Mouse (Mus musculus) c-Kit-positive CD71-positive TER-119-positive erythroid progenitor cells, embryonic 14.5 days (primary cell): ENCODE data around the gene Rsph1.

Source experiments
- DNase-seq: peaks from one replicate; pipeline ENCODE4 v3.0.0-alpha.2; 2013; ENCODE audit warnings: low spot score

Rsph1 gene

DNA sequence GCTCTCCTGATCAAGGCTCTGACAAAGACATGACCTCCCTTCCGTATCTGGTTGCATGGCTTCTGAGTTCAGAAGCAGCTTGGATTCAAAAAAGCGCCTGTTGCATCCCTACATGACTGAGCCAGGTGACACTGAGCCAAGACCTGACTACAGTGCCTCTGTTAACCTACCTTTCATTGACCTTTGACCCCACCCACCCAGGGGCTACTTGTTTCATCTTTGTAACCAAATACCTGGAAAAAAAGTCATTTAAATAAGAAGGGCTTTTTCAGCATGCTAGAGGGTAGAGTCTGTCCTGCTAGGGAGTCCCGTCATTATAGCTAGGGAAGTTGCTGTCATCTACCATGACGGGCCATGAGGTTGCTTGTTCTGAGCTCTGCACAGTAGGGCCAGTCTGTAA, 26.2 kb upstream of the Rsph1 start:
- no peak for DNase-seq

DNA sequence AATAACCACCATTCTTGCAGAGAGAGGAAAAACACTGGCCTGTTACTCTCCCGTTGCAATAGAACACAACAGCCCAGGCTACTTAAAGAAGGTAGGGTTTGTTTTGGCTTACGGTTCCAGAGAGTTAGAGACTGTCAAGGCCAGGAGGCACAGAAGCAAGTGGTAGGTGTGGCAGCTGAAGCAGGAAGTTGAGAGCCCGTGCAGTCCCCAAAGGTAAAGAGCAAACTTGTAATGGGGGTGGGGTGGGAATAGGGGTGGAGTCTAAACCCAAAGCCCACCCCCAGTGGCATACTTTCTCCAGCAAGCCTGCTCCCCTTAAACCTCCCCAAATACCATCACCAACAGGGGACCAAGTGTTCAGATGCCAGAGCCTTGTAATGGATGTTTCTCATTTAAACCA, 23.6 kb upstream of the Rsph1 start:
- DNase-seq: no peak

DNA sequence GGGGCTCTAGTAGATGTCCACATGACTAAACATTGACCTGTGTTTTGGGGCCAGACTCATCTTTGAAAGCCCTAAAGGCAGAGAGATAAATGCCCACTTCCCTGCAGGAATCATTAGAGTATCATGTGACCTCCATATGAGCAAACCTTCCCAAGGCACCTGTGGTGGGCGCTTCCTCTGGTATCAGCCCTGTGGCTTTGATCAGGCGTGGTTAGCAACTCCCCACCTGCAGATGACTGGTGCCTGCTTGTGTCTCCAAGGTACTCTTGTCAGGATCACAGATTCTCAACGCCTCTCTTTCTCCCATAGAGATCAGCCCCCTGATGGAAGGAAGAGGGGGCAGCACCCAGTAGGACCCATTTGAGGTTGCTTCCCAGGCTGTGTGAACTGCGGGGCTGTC, 22.8 kb upstream of the Rsph1 start:
- DNase-seq: no peak

DNA sequence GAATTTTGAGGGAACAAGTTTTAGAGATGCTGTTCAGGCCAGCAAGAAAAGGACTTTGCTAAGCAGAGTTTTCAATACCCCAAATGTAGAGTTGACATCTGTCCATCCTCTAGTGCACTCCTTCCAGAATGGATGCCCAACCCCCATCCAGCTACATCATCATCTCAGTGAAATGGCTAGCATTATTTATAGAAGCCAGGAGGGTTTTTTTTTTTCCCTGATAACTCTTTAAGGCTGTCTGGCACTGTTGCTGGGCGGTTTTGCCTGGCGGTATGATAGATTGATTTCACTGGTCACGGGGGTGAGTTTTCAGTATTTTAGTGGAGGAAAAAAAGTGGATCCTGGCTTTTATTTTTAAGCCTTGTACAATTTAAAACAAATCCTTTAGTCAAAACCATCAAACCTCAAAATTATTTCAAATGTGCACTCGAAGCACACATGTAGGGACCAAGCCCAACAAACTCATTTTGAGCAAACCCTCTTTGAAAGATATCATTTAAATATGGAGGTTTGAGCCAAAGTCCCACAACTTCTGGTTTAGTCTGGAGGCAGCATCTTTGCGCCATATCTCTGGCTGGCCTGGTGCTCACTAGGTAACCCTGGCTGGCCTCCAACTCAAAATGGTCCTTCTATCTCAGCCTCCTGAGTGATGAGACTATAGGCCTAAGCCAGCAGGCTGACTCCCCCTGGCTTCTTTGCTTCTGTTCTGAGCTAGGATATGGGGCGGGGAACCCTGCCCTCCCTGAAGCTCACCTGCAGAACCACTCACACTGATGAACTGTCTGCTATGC, 21.4 kb upstream of the Rsph1 start:
- no peak for DNase-seq

DNA sequence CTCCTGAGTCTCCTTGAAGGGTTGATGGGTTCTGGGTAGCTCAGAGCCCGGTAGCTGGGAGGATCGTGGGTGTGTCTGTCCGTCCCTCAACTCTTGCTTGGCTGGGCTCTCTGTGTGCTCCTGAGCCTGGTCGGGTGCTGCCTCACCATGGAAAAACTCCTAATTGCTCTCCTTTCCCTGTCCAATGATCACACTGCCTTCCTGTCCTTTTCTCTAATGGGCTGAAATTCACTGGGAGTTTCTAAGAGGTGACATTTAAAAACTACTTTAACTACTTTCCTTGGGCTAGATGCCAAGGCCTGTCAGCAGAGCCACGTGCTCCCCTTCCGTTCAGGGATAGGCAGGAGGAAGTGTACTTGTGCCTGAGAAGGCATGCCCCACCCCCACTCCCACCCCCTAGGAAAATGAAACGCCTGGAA, 20.3 kb upstream of the Rsph1 start:
- DNase-seq: no peak

DNA sequence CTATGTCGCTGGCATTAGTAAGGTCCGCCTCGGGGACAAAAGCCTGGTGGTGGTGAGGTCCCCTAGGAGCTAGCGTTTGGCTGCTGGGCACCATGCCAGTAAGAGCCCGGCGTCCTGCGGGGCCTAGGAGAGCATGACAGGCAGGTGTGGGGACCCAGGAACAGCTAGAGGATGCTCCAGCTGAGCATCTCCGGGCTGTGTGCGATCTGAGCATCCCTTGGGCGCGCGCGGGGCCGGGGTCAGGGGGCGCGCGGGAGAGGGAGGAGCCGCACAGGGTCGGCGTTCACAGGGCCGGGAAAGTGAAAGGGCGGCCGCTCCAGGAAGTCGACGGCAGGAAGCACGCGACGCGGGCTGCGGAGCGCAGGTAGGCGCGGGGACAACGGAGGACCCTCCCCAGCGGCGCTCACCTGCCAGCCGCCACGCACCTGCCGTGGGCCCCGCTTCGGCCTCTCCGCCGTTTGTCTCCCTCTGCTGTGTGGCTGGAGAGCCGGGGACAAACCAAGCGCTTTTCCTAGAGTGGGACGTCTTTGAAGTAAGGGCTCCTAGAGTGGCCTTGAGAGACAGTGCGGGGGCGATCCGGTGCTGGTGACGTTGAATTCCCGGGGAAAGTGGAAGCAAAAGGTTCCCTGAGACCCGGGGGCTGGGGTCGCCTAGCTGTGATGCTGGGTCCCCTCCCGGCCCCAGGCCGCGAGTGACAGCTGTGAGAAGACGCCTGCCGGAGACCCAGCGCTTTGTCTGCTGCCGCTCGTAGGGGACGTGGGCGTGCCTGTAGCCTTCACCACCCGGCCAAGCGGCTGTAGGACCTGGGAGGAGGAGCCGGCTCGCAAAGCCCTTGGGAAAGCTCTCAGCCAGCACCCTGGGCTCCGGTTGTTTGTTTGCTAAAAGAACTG, 19.0 kb upstream of the Rsph1 start:
- DNase-seq: peak; percentile 54

DNA sequence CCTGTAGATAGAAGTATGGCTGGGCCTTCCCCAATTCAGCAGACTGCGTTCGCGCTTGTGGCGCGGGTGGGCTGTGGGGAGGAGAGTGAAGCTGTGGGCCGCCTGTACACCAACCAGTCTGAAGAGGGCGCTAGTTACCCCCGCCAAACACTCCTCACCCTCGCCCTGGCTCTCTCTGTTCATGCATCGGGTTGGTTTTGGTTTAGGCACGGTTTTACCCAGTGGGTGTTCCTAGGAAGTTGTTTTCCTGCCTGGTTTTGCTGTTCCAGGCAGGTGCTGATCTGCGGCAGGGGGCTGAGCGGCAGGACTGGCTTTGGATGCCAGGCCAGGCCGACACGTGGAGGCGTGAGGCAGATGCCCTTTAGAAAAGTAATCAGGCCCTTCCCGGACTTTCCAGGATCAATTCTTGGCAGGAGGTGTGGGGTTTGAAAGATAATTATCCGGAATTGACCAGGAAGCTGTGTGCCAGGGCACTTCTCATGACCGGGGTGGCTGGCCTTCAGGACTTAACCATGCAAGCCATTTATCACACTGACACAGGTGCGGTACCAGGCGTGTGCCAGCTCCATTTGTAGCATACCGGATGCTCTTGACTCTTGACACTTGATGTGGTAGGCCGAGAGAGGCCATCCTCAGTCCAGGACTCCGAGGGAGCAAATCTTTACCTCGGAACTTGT, 18.2 kb upstream of the Rsph1 start:
- DNase-seq: peak; percentile 54

DNA sequence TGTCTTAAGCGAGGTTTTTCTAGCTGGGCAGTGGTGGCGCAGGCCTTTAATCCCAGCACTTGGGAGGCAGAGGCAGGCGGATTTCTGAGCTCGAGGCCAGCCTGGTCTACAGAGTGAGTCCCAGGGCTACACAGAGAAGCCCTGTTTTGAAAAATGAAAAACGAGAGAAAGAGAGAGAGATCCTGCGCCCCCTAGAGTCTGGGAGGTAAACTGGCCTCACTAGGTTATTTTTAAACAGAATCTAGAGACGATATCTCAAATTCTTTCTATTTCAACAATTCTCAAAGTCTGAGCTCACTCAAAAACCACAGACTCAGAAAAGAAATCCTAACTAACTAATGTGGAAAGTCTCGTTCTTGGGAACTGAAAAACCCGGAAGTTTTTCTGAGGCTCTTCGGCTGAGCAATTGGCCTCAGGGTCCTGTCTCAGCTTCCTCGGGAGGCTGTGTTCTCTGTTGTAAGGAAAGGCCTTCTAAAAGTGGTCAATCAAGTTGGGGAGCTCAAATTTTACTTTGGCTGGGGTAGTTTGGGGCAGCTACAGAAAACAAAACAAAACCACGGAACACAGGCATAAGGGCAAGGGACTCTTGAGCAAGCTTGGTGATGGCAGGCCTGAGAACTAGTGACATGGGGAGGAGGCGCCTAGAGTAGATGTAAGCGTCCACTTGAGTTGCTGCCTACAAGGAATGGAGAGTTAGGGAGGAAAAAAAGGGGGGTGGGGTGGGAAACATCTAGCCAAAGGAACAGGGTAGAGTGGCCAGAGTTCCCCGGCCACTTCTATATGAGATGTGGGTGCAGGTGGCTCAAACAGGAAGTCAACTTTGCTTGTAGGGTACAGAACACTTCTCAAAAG, 17.4 kb upstream of the Rsph1 start:
- DNase-seq: peak; percentile 54

DNA sequence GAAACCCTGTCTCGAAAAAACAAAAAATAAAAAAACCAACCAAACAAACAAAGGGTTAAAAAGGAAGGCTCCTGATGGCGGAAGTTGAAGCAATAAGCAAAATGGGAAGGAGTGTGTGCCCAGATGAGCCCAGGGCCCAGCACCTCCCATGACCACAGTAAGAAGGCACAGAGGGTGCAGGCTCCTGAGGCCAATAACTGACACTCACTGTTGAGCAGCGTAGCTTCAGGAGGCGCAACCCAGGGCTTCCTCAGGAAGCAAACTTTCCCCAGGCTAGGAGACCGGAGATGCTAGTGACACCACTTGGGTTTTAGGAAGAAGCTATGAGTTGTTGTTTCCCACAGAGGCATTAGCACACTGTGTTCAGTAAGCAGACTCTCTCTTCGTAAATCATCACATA, 13.7 kb upstream of the Rsph1 start:
- DNase-seq: no peak

DNA sequence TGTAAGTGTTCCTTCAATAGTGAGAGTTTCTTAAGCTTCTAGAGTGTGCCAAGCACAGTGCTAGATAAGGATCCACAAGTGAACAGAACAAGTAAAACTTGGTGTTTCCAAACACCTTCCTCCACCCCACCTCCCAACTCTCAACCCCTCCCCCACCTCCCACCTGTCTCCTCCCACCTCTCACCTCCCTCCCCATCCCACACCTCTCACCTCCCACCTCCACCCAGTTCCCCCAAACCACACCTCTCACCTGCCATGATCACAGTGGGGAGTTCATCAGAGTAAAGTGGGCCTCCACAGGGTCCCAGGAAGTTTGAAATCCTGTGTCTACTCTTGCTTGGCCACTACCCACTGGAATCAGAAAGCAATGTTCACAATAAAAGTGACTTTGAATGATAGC, 13.1 kb upstream of the Rsph1 start:
- DNase-seq: no peak

DNA sequence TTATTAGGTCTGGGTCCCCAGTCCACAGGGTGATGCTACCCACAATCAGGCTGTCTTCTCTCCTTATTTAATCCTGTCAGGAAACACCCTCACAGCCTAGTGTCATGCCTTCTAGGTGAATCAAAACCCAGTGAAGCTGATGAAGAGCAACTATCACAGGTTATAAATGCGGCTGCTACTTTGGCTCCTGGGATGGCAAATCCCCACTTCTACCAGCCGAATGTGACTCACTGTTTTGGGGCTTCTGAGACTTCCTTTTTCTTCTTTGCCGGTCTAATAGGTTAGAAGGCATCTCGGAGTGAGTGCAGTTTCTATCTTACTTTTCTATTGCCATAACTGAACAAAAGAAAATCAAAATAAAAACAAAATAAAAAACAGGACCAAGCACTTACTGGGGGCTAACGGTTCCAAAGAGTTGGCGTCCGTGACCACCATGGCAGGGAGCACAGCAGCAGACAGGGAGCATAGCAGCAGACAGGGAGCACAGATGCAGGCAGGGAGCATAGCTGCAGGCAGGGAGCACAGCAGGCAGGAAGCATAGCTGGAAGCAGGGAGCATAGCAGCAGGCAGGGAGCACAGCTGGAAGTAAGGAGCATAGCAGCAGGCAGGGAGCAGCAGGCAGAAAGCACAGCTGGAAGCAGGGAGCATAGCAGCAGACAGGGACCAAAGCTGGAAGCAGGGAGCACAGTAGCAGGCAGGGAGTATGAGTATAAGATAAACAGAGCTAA, 12.0 kb upstream of the Rsph1 start:
- DNase-seq: no peak

DNA sequence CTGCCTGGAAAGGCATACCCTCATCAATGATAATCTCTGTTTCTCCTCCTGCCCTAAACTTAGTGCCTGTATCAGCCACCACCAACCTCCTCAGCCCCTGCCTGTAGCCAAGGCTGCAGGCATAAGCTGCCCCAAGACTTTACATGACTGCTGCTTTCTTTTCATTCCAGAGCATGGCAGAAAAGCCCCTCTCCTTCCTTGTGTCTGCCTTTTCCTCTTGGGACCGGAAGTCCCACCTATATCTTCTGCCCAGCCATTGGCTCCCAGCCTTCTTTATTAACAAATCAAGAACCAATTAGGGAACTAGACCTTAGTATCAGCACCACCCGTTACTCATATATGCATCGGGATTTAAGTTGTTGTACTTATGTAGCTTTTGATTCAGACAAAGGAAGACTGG, 10.0 kb upstream of the Rsph1 start:
- no peak for DNase-seq

DNA sequence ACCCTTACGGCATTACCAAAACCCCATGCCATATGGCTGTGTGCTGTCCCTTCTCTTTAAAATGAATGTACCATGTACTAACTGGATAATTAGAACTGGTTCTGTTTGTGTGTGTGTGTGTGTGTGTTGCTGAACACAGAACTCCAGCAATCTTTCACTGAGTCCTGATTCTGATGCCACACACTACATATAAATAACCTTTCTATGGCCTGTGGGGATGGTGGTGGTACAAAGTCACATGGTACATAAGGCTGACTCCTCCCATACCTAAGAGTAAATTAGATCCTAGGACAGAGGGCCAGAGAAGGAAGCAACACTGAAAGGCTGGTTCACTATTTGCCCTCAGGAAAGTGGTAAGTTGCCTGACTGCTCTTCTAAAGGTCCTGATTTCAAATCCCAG, 9.3 kb upstream of the Rsph1 start, which contains the start of gene Slc37a1:
Slc37a1 (plus strand) TSS at position 301 of the 400 bp plus-strand sequence.
- no peak for DNase-seq

DNA sequence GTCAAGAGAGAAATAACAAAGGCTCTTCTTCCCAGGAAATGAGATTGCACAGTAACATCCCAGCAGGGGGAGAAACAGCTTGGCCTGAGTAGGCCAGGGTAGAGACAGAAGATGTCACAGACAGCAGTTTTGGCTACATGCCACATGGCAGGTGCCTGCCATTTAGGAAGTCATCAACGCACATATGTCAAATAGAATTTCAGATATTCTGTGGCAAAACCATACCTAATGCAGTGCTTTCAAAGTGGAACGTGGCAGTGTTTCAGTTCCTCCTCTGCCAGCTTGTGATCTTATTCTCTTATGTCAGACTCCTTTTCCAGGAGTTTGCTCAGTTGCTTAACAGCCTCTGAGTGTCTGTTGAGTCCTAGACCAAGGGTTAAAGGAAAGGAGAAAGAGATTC, 8.7 kb upstream of the Rsph1 start:
- no peak for DNase-seq

DNA sequence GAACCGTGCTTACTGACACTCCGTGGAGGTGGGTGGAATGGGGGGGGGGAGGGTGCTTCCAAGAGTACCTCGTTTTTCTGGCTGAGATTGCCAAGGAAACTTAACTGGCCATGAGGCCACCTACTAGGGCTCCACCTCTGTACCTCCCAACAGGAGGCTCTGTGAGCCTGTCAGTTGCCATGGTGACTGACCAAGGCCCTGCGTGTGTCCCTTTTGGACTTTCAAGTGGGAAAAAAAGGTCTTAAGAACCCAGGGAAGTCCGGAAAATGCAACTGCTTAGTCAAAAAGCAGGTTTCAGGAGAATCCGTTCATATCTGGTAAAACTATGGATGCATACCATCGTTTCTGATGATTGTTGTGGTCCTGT, 5.5 kb upstream of the Rsph1 start:
- DNase-seq: no peak

DNA sequence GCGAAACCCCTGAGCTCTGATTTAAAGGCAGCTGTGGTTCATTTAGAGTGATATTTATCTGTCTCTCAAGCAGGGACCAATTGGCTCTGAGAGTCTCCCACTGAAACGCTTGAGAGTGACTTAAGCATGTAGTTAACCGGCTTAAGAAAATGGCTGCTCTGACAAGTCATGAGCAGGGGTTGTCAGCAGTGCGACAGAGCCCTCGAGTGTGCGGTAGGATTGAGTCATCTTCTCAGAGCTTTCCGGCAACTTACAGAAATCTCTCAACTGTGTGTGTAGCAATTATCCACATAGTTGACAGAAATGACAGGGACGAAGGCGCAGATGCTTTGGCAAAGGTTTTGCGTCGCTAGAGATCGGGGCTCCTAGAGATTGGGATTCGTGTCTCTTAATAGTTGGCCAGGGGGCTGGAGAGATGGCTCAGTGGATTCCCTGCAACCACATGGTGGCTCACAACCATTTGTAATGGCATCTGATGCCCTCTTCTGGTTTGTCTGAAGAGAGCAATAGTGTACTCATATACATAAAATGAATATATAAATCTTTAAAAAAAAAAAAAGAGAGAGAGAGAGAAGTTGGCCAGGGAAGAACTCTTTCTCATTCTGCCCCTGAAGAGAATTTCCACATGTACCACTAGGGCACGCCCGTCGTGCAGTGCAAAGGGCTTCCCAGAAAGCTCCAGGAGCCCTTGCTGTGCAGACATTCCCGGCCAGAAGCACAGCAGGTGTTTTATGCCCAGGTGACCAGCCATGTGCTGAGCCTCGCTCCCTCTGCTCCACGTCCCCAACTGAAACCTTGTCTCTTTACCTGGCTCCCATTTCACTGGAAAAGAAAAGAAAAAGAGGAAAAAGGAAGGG, 4.9 kb upstream of the Rsph1 start:
- no peak for DNase-seq

DNA sequence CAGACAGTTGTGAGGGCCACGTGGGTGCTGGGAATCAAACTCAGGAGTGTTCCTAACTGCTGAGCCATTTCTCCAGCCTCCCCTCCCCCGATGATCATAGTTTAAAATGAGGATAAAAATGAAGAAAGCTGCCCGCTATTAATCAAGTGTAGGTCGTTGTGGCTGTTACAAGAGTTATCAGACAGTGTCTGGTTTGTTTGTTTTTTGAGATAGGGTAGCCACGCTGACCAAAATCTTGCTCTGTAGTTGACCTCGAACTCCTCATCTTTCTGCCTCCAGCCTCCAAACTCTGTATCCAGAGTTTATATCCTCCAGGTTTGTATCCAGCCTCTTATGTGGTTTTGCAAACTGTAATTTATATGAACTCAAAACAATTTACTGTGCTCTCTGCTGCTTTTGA, 3.1 kb upstream of the Rsph1 start:
- DNase-seq: no peak

DNA sequence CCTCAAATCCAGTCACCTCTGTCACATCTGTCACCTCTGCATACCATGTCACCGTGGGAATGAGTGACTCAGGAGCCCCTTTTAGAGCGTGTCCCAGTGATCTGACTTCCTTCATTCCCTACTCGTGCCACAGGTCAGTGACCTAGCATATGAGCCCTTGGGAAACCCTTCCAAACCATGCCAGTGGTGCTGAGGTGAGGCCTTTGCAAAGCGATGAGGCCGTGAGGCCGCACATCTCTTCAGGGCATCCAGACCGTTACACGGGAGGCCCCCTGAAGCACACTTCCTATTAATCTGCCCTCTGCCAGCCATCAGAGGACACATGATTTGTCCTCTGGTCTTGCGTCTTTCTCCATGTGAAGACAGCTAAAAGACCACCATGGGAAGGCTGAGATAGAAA, 2.4 kb upstream of the Rsph1 start:
- DNase-seq: no peak

DNA sequence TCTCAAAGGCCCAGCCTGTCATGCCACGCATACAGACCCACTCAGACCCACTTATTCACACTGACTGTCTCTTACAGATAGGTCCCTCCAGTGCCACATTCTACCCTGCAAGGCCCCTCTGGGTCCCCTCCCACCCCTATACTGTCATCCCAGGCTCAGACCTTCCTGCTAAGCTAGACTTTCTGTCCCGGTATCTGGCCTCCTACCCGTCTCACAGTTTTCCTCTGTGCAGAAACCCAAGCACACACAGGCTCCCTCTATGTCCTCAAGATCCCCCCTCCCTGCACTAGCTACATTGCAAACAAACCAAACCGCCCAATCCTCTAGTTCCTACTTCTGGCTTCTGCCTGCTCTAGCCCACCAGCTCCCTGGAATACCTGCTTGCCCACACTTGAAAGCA, 748 bp upstream of the Rsph1 start:
- no peak for DNase-seq

DNA sequence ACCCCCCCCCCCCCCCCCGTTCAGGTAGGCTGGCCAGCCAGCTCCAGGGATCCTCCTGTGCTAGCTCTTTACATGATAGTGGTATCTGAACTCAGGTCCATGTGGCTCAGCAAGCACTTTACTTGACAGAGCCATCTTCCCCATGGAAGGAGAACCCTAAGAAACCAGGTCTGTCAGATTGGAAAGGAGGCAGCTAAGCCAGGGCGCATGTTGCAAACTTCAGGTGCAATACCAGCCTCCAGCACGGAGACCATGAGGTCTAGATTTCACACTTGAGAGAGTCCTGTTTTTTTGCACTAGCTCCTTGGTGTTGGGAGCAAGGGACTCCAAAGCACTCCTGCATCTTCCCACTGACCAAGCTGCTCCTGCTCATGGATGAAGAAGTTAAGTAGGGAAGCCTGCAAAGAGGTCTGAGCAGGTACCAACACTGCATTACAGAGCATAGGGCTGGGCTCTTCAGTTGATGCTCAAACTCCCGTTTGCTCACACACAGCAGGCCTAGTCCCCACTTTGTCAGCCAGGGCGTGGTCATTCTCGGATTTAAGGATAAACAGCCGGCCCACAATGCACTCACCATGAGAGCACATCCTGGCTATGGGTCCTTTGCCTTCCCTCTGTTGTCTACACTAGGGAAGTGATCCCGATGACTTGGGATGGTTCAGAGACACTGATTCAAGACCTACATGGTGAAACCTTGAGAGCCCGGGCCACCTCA, 819 bp downstream of the Rsph1 start:
- no peak for DNase-seq
